Mouse (Mus musculus): ENCODE measurements around the gene Atn1. TPM values are rescaled to one million over a fixed set of nuclear protein-coding genes. Genes with fewer than 3 reads are reported as not detected.

Atn1 gene
- polyA plus RNA-seq, 1 experiment from 2014 or later: 13.1 TPM

DNA sequence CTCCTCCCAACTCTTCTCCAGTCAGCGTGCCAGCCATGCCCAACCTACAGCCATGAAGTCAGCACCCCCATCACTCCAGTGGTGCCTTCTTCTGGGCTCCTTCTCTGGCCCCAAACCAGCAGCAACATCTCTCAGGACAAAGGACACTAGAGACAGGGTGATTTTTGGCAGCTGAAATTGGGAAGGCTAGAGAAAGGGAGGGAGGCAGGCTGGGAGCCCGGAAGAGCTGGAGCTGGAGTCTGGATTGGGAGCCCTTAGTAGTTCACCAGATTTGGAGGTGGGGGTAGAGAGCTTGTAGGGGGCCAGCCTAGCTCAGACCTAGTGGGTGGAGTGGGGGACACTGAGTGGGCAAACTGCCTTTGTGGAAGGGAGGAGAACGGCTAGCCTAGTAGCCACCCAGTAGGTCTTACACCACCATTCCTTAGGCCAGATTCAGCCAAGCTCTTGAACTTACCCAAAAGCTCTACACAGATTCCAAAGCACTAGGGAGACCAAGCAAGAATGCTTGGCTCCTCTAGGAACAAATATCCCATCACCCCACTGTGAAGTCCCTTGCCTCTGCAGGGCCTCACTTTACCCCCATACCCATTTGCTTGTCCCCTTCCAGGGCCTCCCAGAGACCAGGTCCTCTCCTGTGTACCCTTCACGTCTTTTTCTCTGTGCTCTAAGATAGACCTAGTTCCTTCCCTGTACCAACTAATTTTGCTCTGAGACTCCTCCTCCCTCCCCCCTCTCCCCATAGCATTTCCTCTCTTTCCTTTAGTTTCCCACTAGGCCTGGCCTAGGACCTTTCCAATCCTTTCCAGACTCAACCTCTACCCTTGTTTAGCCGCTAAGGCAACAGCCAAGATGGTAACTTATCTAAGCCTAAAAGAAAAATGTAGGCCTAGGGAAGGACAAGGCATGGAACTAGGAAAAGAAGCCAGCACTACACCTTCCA is 1.9 kb upstream of the Atn1 start:
- ATAC-seq (ENCODE audit: insufficient read depth, low FRiP score): peak; percentile 26
- H3K4me1 ChIP-seq (ENCODE audit: control insufficient read depth, insufficient read depth, low read length): peaks cover 32% of the 10 kb centered on the region
- peak overlapping the region; percentile 70 for H3K4me3 ChIP-seq (replicated peaks; ENCODE audit: low read length)
- no peaks in the 10 kb centered on the region for H3K9me3 ChIP-seq (replicated peaks; ENCODE audit: control insufficient read depth, low read length)
- H3K27me3 ChIP-seq (ENCODE audit: control insufficient read depth, insufficient read depth, low read length): no peaks in the 10 kb centered on the region
- WGBS: 35% methylated on average over 5 of the region's 5 CpGs
- H3K27ac ChIP-seq (ENCODE audit: low read length): peak overlapping the region; percentile 95
- H3K4me2 ChIP-seq (ENCODE audit: low read depth, low read length): peak overlapping the region; percentile 82
- H3K9ac ChIP-seq (ENCODE audit: low read length): peak overlapping the region; percentile 98
- no peaks in the 10 kb centered on the region for H3K36me3 ChIP-seq (ENCODE audit: control insufficient read depth, insufficient read depth, low read length)

- Histone ChIP-seq H3K9ac (ENCODE audit: low read length) (peak overlapping the region; percentile 98), H3K9me3 (replicated peaks; ENCODE audit: control insufficient read depth, low read length) (no peaks in the 10 kb centered on the region), H3K27me3 (ENCODE audit: control insufficient read depth, insufficient read depth, low read length) (no peaks in the 10 kb centered on the region), H3K4me2 (ENCODE audit: low read depth, low read length) (peak overlapping the region; percentile 82), H3K27ac (ENCODE audit: low read length) (peak overlapping the region; percentile 95), H3K4me1 (ENCODE audit: control insufficient read depth, insufficient read depth, low read length) (peaks cover 32% of the 10 kb centered on the region), H3K4me3 (replicated peaks; ENCODE audit: low read length) (peak overlapping the region; percentile 70), H3K36me3 (ENCODE audit: control insufficient read depth, insufficient read depth, low read length) (no peaks in the 10 kb centered on the region)
- WGBS: 7% methylated on average over 5 of the region's 5 CpGs
- ATAC-seq (ENCODE audit: insufficient read depth, low FRiP score): no peak
Observed at GRCm38 (mm10) chr6:124757351-124757880, 1.1 kb upstream of the Atn1 start.

DNA sequence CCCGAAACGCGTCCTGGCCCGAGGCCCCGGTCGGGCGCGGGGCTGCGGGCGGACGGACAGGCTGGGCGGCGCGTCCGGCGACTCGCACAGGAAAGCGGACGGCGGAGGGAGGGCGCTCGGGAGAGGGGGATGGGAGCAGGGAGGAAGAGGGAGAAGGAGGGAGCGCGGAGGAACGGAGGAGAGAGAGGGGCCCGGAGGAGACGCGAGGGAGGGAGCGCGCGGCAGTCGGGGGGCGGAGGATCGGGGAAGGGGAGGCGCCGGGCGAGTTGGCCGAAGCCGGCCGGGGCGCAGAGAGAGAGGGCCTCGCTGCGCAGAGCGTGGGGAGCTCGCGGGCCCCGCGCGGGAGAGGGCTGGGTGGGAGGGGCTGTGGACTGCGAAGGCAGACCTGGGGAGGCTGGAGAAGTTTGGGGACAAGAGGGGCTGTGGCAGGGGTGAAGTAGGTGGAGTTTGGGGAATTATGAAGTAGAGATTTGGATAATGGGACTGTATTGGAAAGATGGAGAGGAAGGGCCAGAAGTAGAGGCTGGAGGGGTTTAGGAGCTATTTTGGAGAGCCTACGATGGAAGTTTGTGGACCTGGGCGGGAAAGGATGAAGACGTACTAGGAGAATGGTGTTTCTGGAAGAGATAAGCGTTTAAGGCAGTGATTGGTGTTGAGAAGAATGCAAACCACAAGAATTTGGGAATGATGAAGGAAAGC is 477 bp upstream of the Atn1 start:
- Histone ChIP-seq H3K4me2 (ENCODE audit: low read depth, low read length) (peak overlapping the region; percentile 82), H3K36me3 (ENCODE audit: control insufficient read depth, insufficient read depth, low read length) (no peaks in the 10 kb centered on the region), H3K9ac (ENCODE audit: low read length) (peak overlapping the region; percentile 98), H3K27ac (ENCODE audit: low read length) (peak overlapping the region; percentile 95), H3K9me3 (replicated peaks; ENCODE audit: control insufficient read depth, low read length) (no peaks in the 10 kb centered on the region), H3K27me3 (ENCODE audit: control insufficient read depth, insufficient read depth, low read length) (no peaks in the 10 kb centered on the region), H3K4me1 (ENCODE audit: control insufficient read depth, insufficient read depth, low read length) (peaks cover 32% of the 10 kb centered on the region), H3K4me3 (replicated peaks; ENCODE audit: low read length) (peak overlapping the region; percentile 70)
- ATAC-seq (ENCODE audit: insufficient read depth, low FRiP score): peak; percentile 84
- WGBS: 1% methylated on average over 52 of the region's 54 CpGs

- Histone ChIP-seq H3K27ac (ENCODE audit: low read length) (peak overlapping the region; percentile 95), H3K9ac (ENCODE audit: low read length) (peak overlapping the region; percentile 98), H3K27me3 (ENCODE audit: control insufficient read depth, insufficient read depth, low read length) (no peaks in the 10 kb centered on the region), H3K9me3 (replicated peaks; ENCODE audit: control insufficient read depth, low read length) (no peaks in the 10 kb centered on the region), H3K4me2 (ENCODE audit: low read depth, low read length) (peak overlapping the region; percentile 82), H3K4me1 (ENCODE audit: control insufficient read depth, insufficient read depth, low read length) (peaks cover 32% of the 10 kb centered on the region), H3K36me3 (ENCODE audit: control insufficient read depth, insufficient read depth, low read length) (no peaks in the 10 kb centered on the region), H3K4me3 (replicated peaks; ENCODE audit: low read length) (peak overlapping the region; percentile 70)
- ATAC-seq (ENCODE audit: insufficient read depth, low FRiP score): no peak
- WGBS: 6% methylated on average over 3 of the region's 3 CpGs
Observed at GRCm38 (mm10) chr6:124755306-124755705, 1.0 kb downstream of the Atn1 start.

DNA sequence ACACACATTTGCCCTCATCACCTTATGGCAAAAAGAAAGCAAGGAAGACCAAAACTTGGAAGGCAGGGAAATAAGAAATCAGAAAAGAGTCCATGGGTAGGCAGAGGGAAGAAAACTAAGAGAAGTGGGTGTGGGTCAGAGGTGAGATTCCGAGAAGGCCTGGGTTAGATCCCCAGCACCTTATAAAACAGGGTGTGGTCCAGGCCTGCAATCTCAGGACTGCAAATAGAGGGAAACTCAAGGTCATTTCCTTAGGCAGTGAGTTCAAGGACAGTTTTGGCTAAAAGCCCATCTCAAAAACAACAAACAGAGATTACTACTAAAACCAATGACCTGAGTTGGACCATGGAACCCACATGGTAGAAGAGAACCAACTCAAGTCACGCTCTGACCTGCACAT is 2.5 kb downstream of the Atn1 start:
- no peak overlapping the region for H3K9ac ChIP-seq (ENCODE audit: low read length)
- H3K27me3 ChIP-seq (ENCODE audit: control insufficient read depth, insufficient read depth, low read length): no peaks in the 10 kb centered on the region
- H3K36me3 ChIP-seq (ENCODE audit: control insufficient read depth, insufficient read depth, low read length): no peaks in the 10 kb centered on the region; the same call in 1 of the 2 replicates
- H3K4me3 ChIP-seq (replicated peaks; ENCODE audit: low read length): no peak overlapping the region
- no peak overlapping the region for H3K4me2 ChIP-seq (ENCODE audit: low read depth, low read length)
- H3K27ac ChIP-seq (ENCODE audit: low read length): no peak overlapping the region
- 85% methylated on average over 2 of the region's 2 CpGs for whole genome bisulfite sequencing
- H3K9me3 ChIP-seq (replicated peaks; ENCODE audit: control insufficient read depth, low read length): no peaks in the 10 kb centered on the region
- H3K4me1 ChIP-seq (ENCODE audit: control insufficient read depth, insufficient read depth, low read length): peaks cover 28% of the 10 kb centered on the region
- ATAC-seq (ENCODE audit: insufficient read depth, low FRiP score): no peak

DNA sequence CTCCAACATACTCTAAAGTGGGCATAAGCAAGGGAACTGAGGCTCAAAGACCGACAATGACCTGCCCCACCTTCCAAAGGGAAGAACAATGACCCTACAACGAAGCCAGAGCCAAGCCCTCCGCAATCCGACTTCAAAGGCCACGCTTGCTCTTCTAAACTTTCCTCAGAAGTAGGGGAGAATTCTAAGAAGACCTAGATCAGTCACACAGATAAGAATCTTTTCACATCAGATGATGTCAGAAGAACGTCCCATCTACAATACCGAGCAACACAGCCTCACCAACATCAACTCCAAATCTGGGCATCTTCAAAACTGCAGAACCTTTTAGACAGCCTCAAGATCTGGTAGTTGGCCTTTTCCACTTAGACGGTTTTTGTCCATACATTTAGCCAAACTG is 5.9 kb downstream of the Atn1 start:
- 82% methylated on average over 8 of the region's 8 CpGs for WGBS
- Histone ChIP-seq H3K27me3 (ENCODE audit: control insufficient read depth, insufficient read depth, low read length) (no peaks in the 10 kb centered on the region), H3K27ac (ENCODE audit: low read length) (no peak overlapping the region), H3K4me1 (ENCODE audit: control insufficient read depth, insufficient read depth, low read length) (peaks cover 23% of the 10 kb centered on the region), H3K9ac (ENCODE audit: low read length) (no peak overlapping the region), H3K4me3 (replicated peaks; ENCODE audit: low read length) (no peak overlapping the region), H3K9me3 (replicated peaks; ENCODE audit: control insufficient read depth, low read length) (no peaks in the 10 kb centered on the region), H3K4me2 (ENCODE audit: low read depth, low read length) (no peak overlapping the region), H3K36me3 (ENCODE audit: control insufficient read depth, insufficient read depth, low read length) (peaks cover 7% of the 10 kb centered on the region; the same call in 1 of the 2 replicates)
- no peak for ATAC-seq (ENCODE audit: insufficient read depth, low FRiP score)

GRCm38 (mm10) chr6:124746654-124747632 is 9.4 kb downstream of the Atn1 start:
- ATAC-seq (ENCODE audit: insufficient read depth, low FRiP score): no peak
- Histone ChIP-seq H3K4me2 (ENCODE audit: low read depth, low read length) (peak overlapping the region; percentile 97), H3K36me3 (ENCODE audit: control insufficient read depth, insufficient read depth, low read length) (peaks cover 15% of the 10 kb centered on the region), H3K27me3 (ENCODE audit: control insufficient read depth, insufficient read depth, low read length) (no peaks in the 10 kb centered on the region), H3K27ac (ENCODE audit: low read length) (no peak overlapping the region), H3K9ac (ENCODE audit: low read length) (peak overlapping the region; percentile 92), H3K4me1 (ENCODE audit: control insufficient read depth, insufficient read depth, low read length) (peaks cover 16% of the 10 kb centered on the region), H3K4me3 (replicated peaks; ENCODE audit: low read length) (no peak overlapping the region), H3K9me3 (replicated peaks; ENCODE audit: control insufficient read depth, low read length) (no peaks in the 10 kb centered on the region)
- WGBS: 82% methylated on average over 7 of the region's 7 CpGs

DNA sequence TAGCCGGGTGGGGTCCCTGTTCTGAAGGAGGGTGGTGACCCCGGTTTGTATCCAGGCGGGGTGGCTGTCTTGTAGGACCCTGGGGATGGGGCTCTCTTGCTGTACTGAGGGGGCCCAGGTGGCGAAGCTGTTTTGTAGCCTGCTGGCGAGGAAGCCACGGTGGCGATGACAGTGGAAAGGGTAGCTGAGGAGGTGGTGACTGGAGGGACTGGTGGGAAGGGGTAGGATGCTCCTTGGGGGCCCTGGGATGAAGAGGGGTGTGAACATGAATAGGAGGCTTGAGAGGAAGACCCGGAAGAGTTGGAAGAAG is 10.1 kb downstream of the Atn1 start:
- Histone ChIP-seq H3K9me3 (replicated peaks; ENCODE audit: control insufficient read depth, low read length) (no peaks in the 10 kb centered on the region), H3K4me1 (ENCODE audit: control insufficient read depth, insufficient read depth, low read length) (peaks cover 20% of the 10 kb centered on the region), H3K27ac (ENCODE audit: low read length) (peak overlapping the region; percentile 92), H3K27me3 (ENCODE audit: control insufficient read depth, insufficient read depth, low read length) (no peaks in the 10 kb centered on the region), H3K4me2 (ENCODE audit: low read depth, low read length) (peak overlapping the region; percentile 97), H3K36me3 (ENCODE audit: control insufficient read depth, insufficient read depth, low read length) (peaks cover 15% of the 10 kb centered on the region), H3K9ac (ENCODE audit: low read length) (peak overlapping the region; percentile 92), H3K4me3 (replicated peaks; ENCODE audit: low read length) (peak overlapping the region; percentile 53)
- ATAC-seq (ENCODE audit: insufficient read depth, low FRiP score): 0 out of 2 replicates have a peak, but pooled peaks have one; percentile 1
- WGBS: 19% methylated on average over 8 of the region's 8 CpGs
